Mouse (Mus musculus): Measurements from ENCODE around the gene Smcr8. TPM values are rescaled to one million over a fixed set of nuclear protein-coding genes. Genes with fewer than 3 reads are reported as not detected.
A peak's percentile ranks its signal among the peaks of the same experiment; 100 is the strongest.

Gene Smcr8
- total RNA-seq, 2 experiments from 2014 or later = 14.5 to 15.3 TPM

DNA sequence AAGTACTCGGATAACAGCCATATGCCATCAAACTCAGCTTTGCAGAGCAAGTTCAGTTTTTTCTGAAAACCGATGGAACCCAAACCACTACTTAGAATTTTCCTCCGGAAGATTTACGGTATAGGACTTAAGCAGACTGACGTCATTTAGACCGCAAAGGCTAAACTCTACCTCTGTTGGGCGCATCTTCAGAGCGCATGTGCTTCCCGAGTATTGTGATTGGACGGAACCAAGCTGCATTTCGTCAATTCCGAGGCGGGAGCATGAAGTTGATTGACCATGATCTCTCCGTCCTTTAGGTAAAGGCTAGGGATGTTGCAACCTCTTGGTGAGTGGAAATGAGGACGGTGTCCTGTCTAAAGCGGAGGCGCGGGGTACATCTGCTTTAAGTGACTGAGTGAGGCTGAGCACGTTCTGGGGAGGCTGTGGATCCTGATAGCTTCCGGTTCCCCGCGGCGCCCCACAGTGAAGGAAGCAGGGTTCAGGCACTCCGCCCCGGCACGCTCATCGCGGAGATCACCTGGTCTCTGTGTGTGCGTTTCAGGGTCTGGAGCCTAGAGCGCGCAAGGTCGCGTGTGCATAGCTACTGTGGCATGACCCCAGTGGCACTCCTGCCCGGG, 53.2 kb downstream of the Smcr8 start, which contains the start of gene Dhrs7b:
Gene Dhrs7b (plus strand): TSS at position 199 of the 620 bp plus-strand sequence.
- intact Hi-C loops (cut with DNase I) = loop anchor here (2.0 kb wide), 2 partner anchors 48 to 54 kb away; partner anchors contain the start of genes Smcr8, Tmem11 and Top3a
- DNase-seq = peak; percentile 80 to 86

DNA sequence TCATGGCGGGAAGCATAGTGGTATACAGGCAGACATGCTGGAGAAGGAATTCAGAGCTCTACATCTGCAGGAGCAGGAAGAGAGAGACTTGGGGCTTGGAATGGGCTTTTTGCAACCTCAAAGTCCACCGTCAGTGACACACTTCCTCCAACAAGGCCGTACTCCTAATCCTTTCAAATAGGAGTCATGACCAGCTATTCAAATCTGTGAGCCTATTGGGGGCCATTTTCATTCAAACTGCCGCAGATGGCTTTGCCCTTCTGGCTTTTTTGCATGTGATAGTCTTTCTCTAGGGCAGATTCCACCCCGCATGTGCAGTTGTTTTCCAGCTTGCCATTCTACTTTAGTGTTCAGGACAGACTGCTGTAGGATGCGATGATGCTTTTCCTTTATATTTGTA, 59.6 kb downstream of the Smcr8 start:
- intact Hi-C loops (cut with DNase I) = no loop called here

More for the DNA sequence above, 59.6 kb downstream of the Smcr8 start:
- DNase-seq = no peak

Small RNAs within 50 kb of the gene (microRNA-seq; reads per million reads assigned to microRNA genes)
- 5.4 to 10.8 reads per million in 2 experiments for gene Mir5100 (ENCODE audit: borderline number of aligned reads in 2 of 2)

Other genes starting within 250 kb of the Smcr8 start
- gene Alkbh5, start 241.1 kb upstream of the Smcr8 start, total RNA-seq (2021) = 10 to 100 TPM; 78.2 to 82.4 TPM
- gene Llgl1, start 77.8 kb upstream of the Smcr8 start, total RNA-seq (2021) = 10 to 100 TPM; 13.6 to 13.7 TPM
- 100 to 1,000 TPM; 124 to 126 TPM for gene Flii, start 50.3 kb upstream of the Smcr8 start, total RNA-seq (2021)
- 10 to 100 TPM; 36.1 to 36.4 TPM for gene Mief2, start 49.1 kb upstream of the Smcr8 start, total RNA-seq (2021)
- 1 to 10 TPM; 4.5 to 5.3 TPM for gene Top3a, start 159 bp upstream of the Smcr8 start, total RNA-seq (2021)
- gene Shmt1, start 34.2 kb downstream of the Smcr8 start, total RNA-seq (2021) = 1 to 10 TPM; 8.8 to 9.1 TPM
- gene Dhrs7b, start 53.1 kb downstream of the Smcr8 start, total RNA-seq (2021) = 10 to 100 TPM; 19.4 to 19.7 TPM
- gene Tmem11, start 101.7 kb downstream of the Smcr8 start, total RNA-seq (2021) = 10 to 100 TPM; 30.6 to 32.3 TPM
- gene Natd1, start 137.2 kb downstream of the Smcr8 start, total RNA-seq (2021) = 10 to 100 TPM; 15.5 to 16.0 TPM
- gene Map2k3, start 154.5 kb downstream of the Smcr8 start, total RNA-seq (2021) = 10 to 100 TPM; 84.2 to 84.5 TPM
- gene Kcnj12, start 245.0 kb downstream of the Smcr8 start, total RNA-seq (2021) = 10 to 100 TPM; 22.8 to 24.9 TPM